Mouse (Mus musculus): ENCODE measurements around the gene 3110009E18Rik. TPM values are rescaled to one million over a fixed set of nuclear protein-coding genes. Genes with fewer than 3 reads are reported as not detected.

Gene 3110009E18Rik
- total RNA-seq, 2 experiments from 2014 or later, result 6.7 to 7.8 TPM

- no peak for DNase-seq (ENCODE audit: low spot score in 2 of 2)
Measured at GRCm38 (mm10) chr1:120237068-120237467, 116.1 kb downstream of the 3110009E18Rik start.

Other genes starting within 250 kb of the 3110009E18Rik start
- gene Tmem177, start 208.0 kb upstream of the 3110009E18Rik start, total RNA-seq (2021), result 1 to 10 TPM; 7.9 to 8.0 TPM
- under 1 TPM; 0.38 to 0.94 TPM for gene Cfap221, start 124.0 kb upstream of the 3110009E18Rik start, total RNA-seq (2021)
- 1 to 10 TPM in 1 of 2 experiments, under 1 TPM in 1; 0.81 to 1.0 TPM for gene Sctr, start 114.3 kb upstream of the 3110009E18Rik start, total RNA-seq (2021)
- 1 to 10 TPM; 1.2 to 1.5 TPM for gene Tmem37, start 47.1 kb upstream of the 3110009E18Rik start, total RNA-seq (2021)
- 100 to 1,000 TPM; 351 to 386 TPM for gene Dbi, start 109 bp upstream of the 3110009E18Rik start, total RNA-seq (2021)
- 1 to 10 TPM; 5.4 to 6.3 TPM for gene Steap3, start 151.5 kb downstream of the 3110009E18Rik start, total RNA-seq (2021)
- gene C1ql2, start 219.4 kb downstream of the 3110009E18Rik start, total RNA-seq (2021), result 10 to 100 TPM; 84.8 to 98.6 TPM